In the genomic region with DNA sequence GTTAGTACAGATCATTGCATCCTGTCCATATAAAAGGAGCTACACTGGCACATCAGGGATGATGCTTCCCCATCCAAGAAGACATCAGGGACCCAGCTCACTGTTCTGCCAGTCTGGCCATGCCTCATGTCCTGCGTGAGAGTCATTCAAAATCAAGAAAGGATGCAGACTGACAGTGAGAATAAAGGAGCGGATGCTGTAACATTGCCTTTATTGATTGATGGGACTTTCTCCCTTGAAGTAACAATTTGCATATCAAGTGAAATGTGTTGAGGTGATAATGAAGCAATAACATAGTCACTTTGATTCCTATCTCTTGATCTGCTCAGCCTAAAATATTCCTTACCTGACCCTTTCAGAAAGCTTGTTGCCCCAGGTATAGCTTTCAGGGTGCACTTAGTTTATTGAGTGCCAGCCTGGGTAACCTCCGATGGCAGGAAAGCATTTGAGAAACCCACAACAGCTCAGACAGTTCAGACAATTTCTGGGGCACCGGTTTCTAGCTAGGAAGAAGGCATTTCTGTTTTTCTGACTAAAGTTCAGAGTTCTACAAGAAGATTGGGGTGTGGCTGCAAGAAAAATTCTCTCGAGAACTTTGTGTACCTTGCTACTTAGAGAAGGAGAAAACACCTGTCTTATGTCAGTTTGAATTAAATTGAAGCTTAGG, we compare ENCODE assay signal across 22 mouse cellular contexts.
"Had no signal": no experiment of that assay in that cellular context is flagged by ENCODE, and none has a peak within 500 bp of the region (broad histone marks: within the 10 kb centered on the region; RNA-seq: fewer than 3 reads in every experiment).

No protein-coding gene starts in this region.

- H3K27me3 ChIP-seq: lung, embryonic 15.5 days; megakaryocyte, embryonic 14.5 days; midbrain, embryonic 13.5 days; neural tube, embryonic 13.5 days; neural tube, embryonic 15.5 days; stomach, embryonic 15.5 days had no signal

- H3K9ac ChIP-seq: liver, postnatal 0 days; lung, embryonic 15.5 days; midbrain, embryonic 13.5 days; neural tube, embryonic 13.5 days; neural tube, embryonic 15.5 days; stomach, embryonic 15.5 days had no signal

- H3K27ac ChIP-seq: lung, embryonic 15.5 days; macrophage; midbrain, embryonic 13.5 days; neural tube, embryonic 13.5 days; neural tube, embryonic 15.5 days; stomach, embryonic 15.5 days; stomach, postnatal 0 days had no signal

- H3K9me3 ChIP-seq: lung, embryonic 15.5 days; megakaryocyte, embryonic 14.5 days; midbrain, embryonic 13.5 days; neural tube, embryonic 13.5 days; neural tube, embryonic 15.5 days; stomach, embryonic 15.5 days had no signal

- DNase-seq: liver, postnatal 0 days; lung, adult 2 months; lung, postnatal 14 days; lung, postnatal 36 days; retina, postnatal 1 day; right cerebral cortex, adult 18-20 months; right cerebral cortex, postnatal 25 days; thymus, adult 2 months; thymus, postnatal 25 days; thymus, postnatal 4 days had no signal

- H3K4me1 ChIP-seq: lung, embryonic 15.5 days; megakaryocyte, embryonic 14.5 days; midbrain, embryonic 13.5 days; neural tube, embryonic 13.5 days; neural tube, embryonic 15.5 days; stomach, embryonic 15.5 days had no signal

- H3K4me2 ChIP-seq: lung, embryonic 15.5 days; midbrain, embryonic 11.5 days; midbrain, embryonic 13.5 days; neural tube, embryonic 13.5 days; neural tube, embryonic 15.5 days; stomach, embryonic 15.5 days had no signal

- ATAC-seq: liver, postnatal 0 days; lung, postnatal 0 days; midbrain, embryonic 13.5 days; midbrain, embryonic 16.5 days had no signal

- H3K4me3 ChIP-seq: lung, embryonic 15.5 days; megakaryocyte, embryonic 14.5 days; midbrain, embryonic 13.5 days; myocyte; neural tube, embryonic 13.5 days; neural tube, embryonic 15.5 days; stomach, embryonic 15.5 days had no signal
